10 mouse cellular contexts compared by ENCODE assay signal in genomic region chr7:66342323-66342722, GRCm38 (mm10). TPM values are rescaled to one million over a fixed set of nuclear protein-coding genes. Genes with fewer than 3 reads are reported as not detected.
DNase-seq lines count a peak whose midpoint lies in the region; ATAC-seq lines count a peak whose summit lies in the region.
"Had no signal": no experiment of that assay in that cellular context is flagged by ENCODE, and none has a peak within 500 bp of the region (broad histone marks: within the 10 kb centered on the region; RNA-seq: fewer than 3 reads in every experiment).

No protein-coding gene starts in this region.

- H3K27me3 ChIP-seq in hindbrain, embryonic 11.5 days (ENCODE audit: control insufficient read depth, insufficient read depth, low read length): no peaks in the 10 kb centered on the region
- no peaks in the 10 kb centered on the region for H3K27me3 ChIP-seq in hindbrain, embryonic 13.5 days
- H3K27me3 ChIP-seq: limb, embryonic 12.5 days had no signal

- 35% methylated on average over 4 of the region's 4 CpGs for WGBS in hindbrain, embryonic 11.5 days
- WGBS in hindbrain, embryonic 13.5 days: 34% methylated on average over 4 of the region's 4 CpGs

- H3K4me2 ChIP-seq in hindbrain, embryonic 11.5 days (replicated peaks; ENCODE audit: low read depth, low read length): no peak overlapping the region
- H3K4me2 ChIP-seq in hindbrain, embryonic 13.5 days: no peak overlapping the region
- H3K4me2 ChIP-seq: limb, embryonic 12.5 days had no signal

- peak; percentile 62 for DNase-seq in hindbrain, embryonic 11.5 days (ENCODE audit: low spot score)
- DNase-seq in CD4-positive helper T cell, adult 2 months (ENCODE audit: low read depth, low spot score): peak; percentile 27
- peak; percentile 45 for DNase-seq in adrenal gland, adult 8-10 months
- peak; percentile 24 for DNase-seq in forelimb bud, embryonic 11.5 days (ENCODE audit: low read depth, low spot score)
- peak; percentile 63 for DNase-seq in layer of hippocampus, adult 11-12 months (ENCODE audit: low spot score)
- peak; percentile 33 for DNase-seq in thymus, postnatal 25 days

- H3K4me3 ChIP-seq in hindbrain, embryonic 11.5 days (ENCODE audit: low read depth, low read length): no peak overlapping the region
- no peak overlapping the region for H3K4me3 ChIP-seq in hindbrain, embryonic 13.5 days
- H3K4me3 ChIP-seq: limb, embryonic 12.5 days had no signal

- H3K9me3 ChIP-seq in hindbrain, embryonic 11.5 days (ENCODE audit: control insufficient read depth, low read length): no peaks in the 10 kb centered on the region
- H3K9me3 ChIP-seq in hindbrain, embryonic 13.5 days: no peaks in the 10 kb centered on the region
- H3K9me3 ChIP-seq: limb, embryonic 12.5 days had no signal

- H3K36me3 ChIP-seq in hindbrain, embryonic 11.5 days (ENCODE audit: control insufficient read depth, insufficient read depth, low read length): no peaks in the 10 kb centered on the region
- H3K36me3 ChIP-seq in hindbrain, embryonic 13.5 days: no peaks in the 10 kb centered on the region
- H3K36me3 ChIP-seq: limb, embryonic 12.5 days had no signal

- no peak for ATAC-seq in hindbrain, embryonic 11.5 days (ENCODE audit: low FRiP score)
- no peak for ATAC-seq in hindbrain, embryonic 13.5 days (ENCODE audit: low FRiP score)
- ATAC-seq in megakaryocyte progenitor cell, adult 5-6 weeks (replicated peaks; ENCODE audit: poor library complexity): peak; percentile 92

- no peak overlapping the region for H3K9ac ChIP-seq in hindbrain, embryonic 11.5 days (ENCODE audit: low read depth, low read length)
- H3K9ac ChIP-seq in hindbrain, embryonic 13.5 days: no peak overlapping the region
- H3K9ac ChIP-seq: limb, embryonic 12.5 days had no signal

- H3K27ac ChIP-seq in hindbrain, embryonic 11.5 days (ENCODE audit: low read depth, low read length): no peak overlapping the region
- no peak overlapping the region for H3K27ac ChIP-seq in hindbrain, embryonic 13.5 days
- H3K27ac ChIP-seq: limb, embryonic 12.5 days had no signal

- H3K4me1 ChIP-seq in hindbrain, embryonic 11.5 days (replicated peaks; ENCODE audit: control insufficient read depth, insufficient read depth, low read length): peaks cover 2% of the 10 kb centered on the region
- peaks cover 5% of the 10 kb centered on the region for H3K4me1 ChIP-seq in hindbrain, embryonic 13.5 days (replicated peaks)

RNA-seq across cellular contexts. Expression of gene Gm10974, which starts 23.4 kb away (rescaled TPM):
- not detected in 2 replicates for polyA plus RNA-seq in hindbrain, embryonic 11.5 days (2014; fragmentation: Nextera tagmentation; extraction: Ambion mirVana)
- not detected in 2 replicates for polyA plus RNA-seq in hindbrain, embryonic 13.5 days (2015; fragmentation: Nextera tagmentation; extraction: Ambion mirVana)
- total RNA-seq in adrenal gland, adult 8-10 months (2022): not detected
- not detected in 2 replicates for total RNA-seq in megakaryocyte progenitor cell, adult 5-6 weeks (2015)
- not detected in 2 replicates for total RNA-seq in megakaryocyte progenitor cell, adult 5-6 weeks (2017)
- polyA plus RNA-seq: limb, embryonic 12.5 days; testis, adult 2 months had no signal

RNA-seq across cellular contexts. Expression of gene Lrrk1, which starts 45.8 kb away (rescaled TPM):
- polyA plus RNA-seq in hindbrain, embryonic 11.5 days (2014; fragmentation: Nextera tagmentation; extraction: Ambion mirVana): 2.9 and 3.2 TPM in 2 replicates
- polyA plus RNA-seq in hindbrain, embryonic 13.5 days (2015; fragmentation: Nextera tagmentation; extraction: Ambion mirVana): 4.6 and 5.0 TPM in 2 replicates
- total RNA-seq in adrenal gland, adult 8-10 months (2022): 10 to 100 TPM; 15.9 to 27.3 (median 21.8) TPM
- total RNA-seq in megakaryocyte progenitor cell, adult 5-6 weeks (2015): 18.4 and 23.7 TPM in 2 replicates
- total RNA-seq in megakaryocyte progenitor cell, adult 5-6 weeks (2017): 13.4 and 20.3 TPM in 2 replicates
